Mouse (Mus musculus) brain, embryonic 14.5 days (tissue): ENCODE results near the gene Hsf5. TPM values are rescaled to one million over a fixed set of nuclear protein-coding genes. Genes with fewer than 3 reads are reported as not detected.

ENCODE experiments used
- DNase-seq: peaks from one replicate; pipeline ENCODE4 v3.0.0-alpha.2; 2011; ENCODE audit warnings: low read depth
- CTCF ChIP-seq: fragments of 200-500 bp; IDR thresholded peaks from 2 replicates; pipeline ENCODE4 v1.5.1; 2012; ENCODE audit warnings: inconsistent platforms, mild to moderate bottlenecking, moderate library complexity, borderline replicate concordance; ENCODE audit not compliant: insufficient read depth, insufficient read length; ENCODE audit errors: extremely low read depth
- POLR2A ChIP-seq: fragments of 200-500 bp; IDR thresholded peaks from 2 replicates; pipeline ENCODE4 v1.6.1; 2012; ENCODE audit warnings: mild to moderate bottlenecking, inconsistent platforms, borderline replicate concordance; ENCODE audit not compliant: poor library complexity, insufficient read depth, insufficient read length, severe bottlenecking; ENCODE audit errors: extremely low read depth
- polyA plus RNA-seq: library from polyadenylated mRNA; depleted of rRNA; stranded (reverse); fragments of >200 nt; gene quantifications from 2 replicates; pipeline ENCODE4 v1.2.3, GENCODE M21; 2012; rRNA removed

Gene Hsf5
- polyA plus RNA-seq, 1 experiment: 0.23 TPM

DNA sequence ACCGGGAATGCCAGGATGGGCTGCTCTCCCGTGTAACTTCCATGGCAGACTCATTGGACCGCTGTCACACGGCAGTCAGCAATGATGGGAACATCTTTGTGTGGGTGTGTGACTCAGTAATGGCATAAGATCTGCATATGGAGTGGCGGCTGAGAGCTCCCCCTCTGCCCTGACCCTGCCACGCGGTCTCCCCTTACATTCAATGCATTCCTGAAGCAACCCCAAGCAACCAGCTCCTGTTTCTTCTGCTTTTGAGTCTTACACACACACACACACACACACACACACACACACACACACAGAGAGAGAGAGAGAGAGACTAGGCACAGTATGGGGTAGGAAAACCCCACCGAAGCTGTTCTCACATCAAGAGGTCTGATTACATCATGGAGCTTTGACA, 90.6 kb downstream of the Hsf5 start:
- peak; percentile 37 for DNase-seq
- TF ChIP-seq POLR2A: no peak
- no peak for TF ChIP-seq CTCF

DNA sequence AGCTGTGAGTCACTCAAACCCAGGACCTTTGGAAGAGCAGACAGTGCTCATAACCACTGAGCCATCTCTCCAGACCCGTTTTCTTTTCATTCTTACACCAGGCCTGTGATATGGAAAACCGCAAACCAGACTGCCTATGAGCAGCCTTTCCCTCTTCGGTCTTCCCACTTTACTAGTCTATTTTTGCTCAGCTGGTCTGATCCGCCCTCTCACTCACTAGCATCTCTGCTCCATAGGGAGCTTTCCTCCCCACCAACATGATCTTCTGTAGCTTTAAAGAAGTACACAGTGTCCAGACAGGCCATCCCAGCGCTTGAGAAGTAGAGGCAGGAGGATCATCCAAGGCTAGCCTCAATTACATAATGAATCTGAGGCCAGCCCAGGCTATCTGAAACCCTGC, 92.0 kb downstream of the Hsf5 start:
- TF ChIP-seq CTCF: no peak
- no peak for TF ChIP-seq POLR2A
- DNase-seq: no peak

Other genes with a start within 250 kb of the Hsf5 start
- gene Rad51c, start 212.2 kb upstream of the Hsf5 start, polyA plus RNA-seq: 5.9 and 7.6 TPM in 2 replicates
- gene Tex14, start 212.1 kb upstream of the Hsf5 start, polyA plus RNA-seq: 0.32 and 1.1 TPM in 2 replicates
- not detected in 2 replicates for gene Gm11492, start 50.5 kb upstream of the Hsf5 start, polyA plus RNA-seq
- gene Sept4, start 48.3 kb upstream of the Hsf5 start, polyA plus RNA-seq: 17.0 and 19.4 TPM in 2 replicates
- 72.7 and 80.3 TPM in 2 replicates for gene Mtmr4, start 25.0 kb upstream of the Hsf5 start, polyA plus RNA-seq
- gene Rnf43, start 45.6 kb downstream of the Hsf5 start, polyA plus RNA-seq: 0.87 and 1.4 TPM in 2 replicates
- gene Supt4a, start 120.4 kb downstream of the Hsf5 start, polyA plus RNA-seq: 118 and 147 TPM in 2 replicates
- gene Tspoap1, start 143.4 kb downstream of the Hsf5 start, polyA plus RNA-seq: 150 and 168 TPM in 2 replicates
- gene Mpo, start 176.4 kb downstream of the Hsf5 start, polyA plus RNA-seq: 0.28 and 0.51 TPM in 2 replicates
- gene Lpo, start 211.1 kb downstream of the Hsf5 start, polyA plus RNA-seq: 0.33 and 0.63 TPM in 2 replicates
- gene Mks1, start 236.1 kb downstream of the Hsf5 start, polyA plus RNA-seq: 21.1 and 29.7 TPM in 2 replicates